Mouse (Mus musculus): ENCODE measurements at regions not wholly inside any gene's neighbourhood (a gene's known extent, or its start where the extent isn't known, plus 50 kb on each side); places are given as distances from the start of the nearest gene placed in this dataset.

GRCm38 (mm10) chr7:74766550-74766949, 212.0 kb upstream of the Slco3a1 start:
- ATAC-seq (replicated peaks; ENCODE audit: insufficient number of reproducible peaks, low FRiP score, low TSS enrichment, low read depth), result no peak

GRCm38 (mm10) chr7:74757469-74757868, 202.9 kb upstream of the Slco3a1 start:
- WGBS, result 79% methylated on average over 2 of the region's 2 CpGs
- DNase-seq (ENCODE audit: low spot score) (no peak), ATAC-seq (replicated peaks; ENCODE audit: insufficient number of reproducible peaks, low FRiP score, low TSS enrichment, low read depth) (no peak)

More at GRCm38 (mm10) chr7:74766550-74766949, 212.0 kb upstream of the Slco3a1 start:
- H3K4me3 ChIP-seq (ENCODE audit: low read depth, low read length), result no peak overlapping the region
- no peak overlapping the region for H3K4me2 ChIP-seq (ENCODE audit: low read depth, low read length)
- no peak overlapping the region for H3K9ac ChIP-seq (replicated peaks; ENCODE audit: low read length)
- DNase-seq (ENCODE audit: low spot score), result no peak
- H3K27ac ChIP-seq (replicated peaks; ENCODE audit: low read depth, low read length), result no peak overlapping the region
- H3K4me1 ChIP-seq (ENCODE audit: control insufficient read depth, insufficient read depth, low read length), result no peaks in the 10 kb centered on the region
- H3K36me3 ChIP-seq (replicated peaks; ENCODE audit: control insufficient read depth, insufficient read depth, low read depth, low read length), result no peaks in the 10 kb centered on the region
- WGBS, result 89% methylated on average over 4 of the region's 4 CpGs
- H3K27me3 ChIP-seq (ENCODE audit: control insufficient read depth, insufficient read depth, low read length), result no peaks in the 10 kb centered on the region
- no peaks in the 10 kb centered on the region for H3K9me3 ChIP-seq (replicated peaks; ENCODE audit: control insufficient read depth, low read length)

GRCm38 (mm10) chr7:74747704-74748103, 193.1 kb upstream of the Slco3a1 start:
- Histone ChIP-seq H3K4me1 (ENCODE audit: control insufficient read depth, insufficient read depth, low read length) (no peaks in the 10 kb centered on the region), H3K4me2 (ENCODE audit: low read depth, low read length) (no peak overlapping the region), H3K36me3 (replicated peaks; ENCODE audit: control insufficient read depth, insufficient read depth, low read depth, low read length) (no peaks in the 10 kb centered on the region), H3K27me3 (ENCODE audit: control insufficient read depth, insufficient read depth, low read length) (no peaks in the 10 kb centered on the region), H3K4me3 (ENCODE audit: low read depth, low read length) (no peak overlapping the region), H3K27ac (replicated peaks; ENCODE audit: low read depth, low read length) (no peak overlapping the region), H3K9me3 (replicated peaks; ENCODE audit: control insufficient read depth, low read length) (no peaks in the 10 kb centered on the region), H3K9ac (replicated peaks; ENCODE audit: low read length) (no peak overlapping the region)
- no peak for DNase-seq (ENCODE audit: low spot score)
- 60% methylated on average over 1 of the region's 1 CpGs for WGBS
- ATAC-seq (replicated peaks; ENCODE audit: insufficient number of reproducible peaks, low FRiP score, low TSS enrichment, low read depth), result no peak

More at GRCm38 (mm10) chr7:74757469-74757868, 202.9 kb upstream of the Slco3a1 start:
- Histone ChIP-seq H3K9me3 (replicated peaks; ENCODE audit: control insufficient read depth, low read length) (no peaks in the 10 kb centered on the region), H3K4me3 (ENCODE audit: low read depth, low read length) (no peak overlapping the region), H3K27ac (replicated peaks; ENCODE audit: low read depth, low read length) (no peak overlapping the region), H3K9ac (replicated peaks; ENCODE audit: low read length) (no peak overlapping the region), H3K4me1 (ENCODE audit: control insufficient read depth, insufficient read depth, low read length) (no peaks in the 10 kb centered on the region), H3K36me3 (replicated peaks; ENCODE audit: control insufficient read depth, insufficient read depth, low read depth, low read length) (no peaks in the 10 kb centered on the region), H3K4me2 (ENCODE audit: low read depth, low read length) (no peak overlapping the region), H3K27me3 (ENCODE audit: control insufficient read depth, insufficient read depth, low read length) (no peaks in the 10 kb centered on the region)

- WGBS, result 85% methylated on average over 6 of the region's 6 CpGs
- no peak overlapping the region for H3K9ac ChIP-seq (replicated peaks; ENCODE audit: low read length)
- DNase-seq (ENCODE audit: low spot score), result no peak
Observed at GRCm38 (mm10) chr7:74734941-74735340, 180.4 kb upstream of the Slco3a1 start.

GRCm38 (mm10) chr7:74726324-74726991, 171.9 kb upstream of the Slco3a1 start:
- WGBS, result 76% methylated on average over 8 of the region's 8 CpGs
- ATAC-seq (replicated peaks; ENCODE audit: insufficient number of reproducible peaks, low FRiP score, low TSS enrichment, low read depth), result no peak
- no peak overlapping the region for H3K9ac ChIP-seq (replicated peaks; ENCODE audit: low read length)
- DNase-seq (ENCODE audit: low spot score), result no peak
- no peaks in the 10 kb centered on the region for H3K4me1 ChIP-seq (ENCODE audit: control insufficient read depth, insufficient read depth, low read length)
- no peak overlapping the region for H3K4me3 ChIP-seq (ENCODE audit: low read depth, low read length)
- no peaks in the 10 kb centered on the region for H3K27me3 ChIP-seq (ENCODE audit: control insufficient read depth, insufficient read depth, low read length)
- H3K4me2 ChIP-seq (ENCODE audit: low read depth, low read length), result no peak overlapping the region
- H3K36me3 ChIP-seq (replicated peaks; ENCODE audit: control insufficient read depth, insufficient read depth, low read depth, low read length), result no peaks in the 10 kb centered on the region
- H3K9me3 ChIP-seq (replicated peaks; ENCODE audit: control insufficient read depth, low read length), result no peaks in the 10 kb centered on the region
- no peak overlapping the region for H3K27ac ChIP-seq (replicated peaks; ENCODE audit: low read depth, low read length)

More at GRCm38 (mm10) chr7:74734941-74735340, 180.4 kb upstream of the Slco3a1 start:
- no peak for ATAC-seq (replicated peaks; ENCODE audit: insufficient number of reproducible peaks, low FRiP score, low TSS enrichment, low read depth)
- Histone ChIP-seq H3K27ac (replicated peaks; ENCODE audit: low read depth, low read length) (no peak overlapping the region), H3K36me3 (replicated peaks; ENCODE audit: control insufficient read depth, insufficient read depth, low read depth, low read length) (no peaks in the 10 kb centered on the region), H3K4me2 (ENCODE audit: low read depth, low read length) (no peak overlapping the region), H3K4me3 (ENCODE audit: low read depth, low read length) (no peak overlapping the region), H3K4me1 (ENCODE audit: control insufficient read depth, insufficient read depth, low read length) (no peaks in the 10 kb centered on the region), H3K27me3 (ENCODE audit: control insufficient read depth, insufficient read depth, low read length) (no peaks in the 10 kb centered on the region), H3K9me3 (replicated peaks; ENCODE audit: control insufficient read depth, low read length) (no peaks in the 10 kb centered on the region)

- Histone ChIP-seq H3K4me2 (ENCODE audit: low read depth, low read length) (no peak overlapping the region), H3K9ac (replicated peaks; ENCODE audit: low read length) (no peak overlapping the region), H3K4me3 (ENCODE audit: low read depth, low read length) (no peak overlapping the region), H3K36me3 (replicated peaks; ENCODE audit: control insufficient read depth, insufficient read depth, low read depth, low read length) (no peaks in the 10 kb centered on the region), H3K27ac (replicated peaks; ENCODE audit: low read depth, low read length) (no peak overlapping the region), H3K27me3 (ENCODE audit: control insufficient read depth, insufficient read depth, low read length) (no peaks in the 10 kb centered on the region), H3K9me3 (replicated peaks; ENCODE audit: control insufficient read depth, low read length) (no peaks in the 10 kb centered on the region), H3K4me1 (ENCODE audit: control insufficient read depth, insufficient read depth, low read length) (no peaks in the 10 kb centered on the region)
- DNase-seq (ENCODE audit: low spot score) (no peak), ATAC-seq (replicated peaks; ENCODE audit: insufficient number of reproducible peaks, low FRiP score, low TSS enrichment, low read depth) (no peak)
- 94% methylated on average over 14 of the region's 14 CpGs for WGBS
Observed at GRCm38 (mm10) chr7:74719321-74719720, 164.7 kb upstream of the Slco3a1 start.

GRCm38 (mm10) chr7:74709993-74710581, 155.5 kb upstream of the Slco3a1 start:
- no peak overlapping the region for H3K27ac ChIP-seq (replicated peaks; ENCODE audit: low read depth, low read length)
- ATAC-seq (replicated peaks; ENCODE audit: insufficient number of reproducible peaks, low FRiP score, low TSS enrichment, low read depth) (no peak), DNase-seq (ENCODE audit: low spot score) (no peak)
- H3K4me2 ChIP-seq (ENCODE audit: low read depth, low read length), result no peak overlapping the region
- H3K9ac ChIP-seq (replicated peaks; ENCODE audit: low read length), result no peak overlapping the region
- no peaks in the 10 kb centered on the region for H3K9me3 ChIP-seq (replicated peaks; ENCODE audit: control insufficient read depth, low read length)
- H3K4me3 ChIP-seq (ENCODE audit: low read depth, low read length), result no peak overlapping the region
- WGBS, result 62% methylated on average over 7 of the region's 7 CpGs
- no peaks in the 10 kb centered on the region for H3K36me3 ChIP-seq (replicated peaks; ENCODE audit: control insufficient read depth, insufficient read depth, low read depth, low read length)
- no peaks in the 10 kb centered on the region for H3K27me3 ChIP-seq (ENCODE audit: control insufficient read depth, insufficient read depth, low read length)
- H3K4me1 ChIP-seq (ENCODE audit: control insufficient read depth, insufficient read depth, low read length), result no peaks in the 10 kb centered on the region

- no peak overlapping the region for H3K9ac ChIP-seq (replicated peaks; ENCODE audit: low read length)
- no peak overlapping the region for H3K4me2 ChIP-seq (ENCODE audit: low read depth, low read length)
- H3K4me1 ChIP-seq (ENCODE audit: control insufficient read depth, insufficient read depth, low read length), result no peaks in the 10 kb centered on the region
- no peaks in the 10 kb centered on the region for H3K9me3 ChIP-seq (replicated peaks; ENCODE audit: control insufficient read depth, low read length)
- DNase-seq (ENCODE audit: low spot score) (peak; percentile 46), ATAC-seq (replicated peaks; ENCODE audit: insufficient number of reproducible peaks, low FRiP score, low TSS enrichment, low read depth) (no peak)
- H3K36me3 ChIP-seq (replicated peaks; ENCODE audit: control insufficient read depth, insufficient read depth, low read depth, low read length), result no peaks in the 10 kb centered on the region
- no peaks in the 10 kb centered on the region for H3K27me3 ChIP-seq (ENCODE audit: control insufficient read depth, insufficient read depth, low read length)
- 23% methylated on average over 5 of the region's 5 CpGs for WGBS
- no peak overlapping the region for H3K4me3 ChIP-seq (ENCODE audit: low read depth, low read length)
- no peak overlapping the region for H3K27ac ChIP-seq (replicated peaks; ENCODE audit: low read depth, low read length)
Observed at GRCm38 (mm10) chr7:74709006-74709405, 154.4 kb upstream of the Slco3a1 start.

Data from embryonic facial prominence, embryonic 11.5 days (tissue).